Mouse (Mus musculus) fibroblast of lung, adult 2 months (primary cell): ENCODE measurements around the gene Hsh2d.
A peak's percentile ranks its signal among the peaks of the same experiment; 100 is the strongest.

Source experiments
- DNase-seq: peaks from one replicate; pipeline ENCODE4 v3.0.0-alpha.2; 2011; ENCODE audit warnings: low read depth

Hsh2d gene

DNA sequence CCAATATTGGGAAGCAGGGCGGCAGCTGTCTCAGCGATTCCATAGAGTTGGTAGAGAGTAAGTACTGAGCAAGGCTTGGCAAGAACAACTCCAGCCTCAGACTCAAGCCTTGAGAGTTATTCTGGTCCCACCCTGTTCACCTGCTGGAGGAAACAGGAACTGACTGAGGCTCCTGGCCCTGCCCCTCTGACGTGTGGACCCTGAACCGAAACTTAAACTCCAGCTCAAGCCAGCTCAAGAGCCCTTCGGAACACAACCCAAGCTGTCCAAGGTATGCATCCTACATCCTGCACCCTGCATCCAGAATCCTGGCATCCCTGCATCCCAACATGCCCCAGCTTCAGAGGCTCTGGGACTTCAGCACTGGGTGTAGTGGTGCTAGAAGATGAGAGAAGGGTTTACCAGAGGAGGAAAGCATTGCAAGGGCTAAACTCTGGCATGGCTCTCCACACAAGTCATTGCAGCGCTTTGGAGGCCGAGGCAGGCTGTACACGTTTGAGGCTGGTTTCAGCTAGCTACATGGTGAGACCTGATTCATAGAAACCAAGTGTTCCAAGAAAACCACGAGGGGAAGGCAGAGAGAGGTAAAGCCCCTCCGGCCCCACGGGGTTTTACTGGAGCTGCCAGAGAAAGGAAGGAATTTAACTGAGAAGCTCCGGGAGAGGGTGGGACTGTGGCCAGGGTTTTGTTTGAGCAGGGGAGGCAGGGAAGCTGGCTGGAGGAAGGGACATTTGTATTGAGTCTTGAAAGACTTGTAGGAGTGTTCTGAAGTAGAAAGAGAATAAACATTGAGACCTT lies at the start of gene Hsh2d:
Gene Hsh2d (plus strand): TSS at position 222 of the 798 bp plus-strand sequence.
- no peak for DNase-seq

DNA sequence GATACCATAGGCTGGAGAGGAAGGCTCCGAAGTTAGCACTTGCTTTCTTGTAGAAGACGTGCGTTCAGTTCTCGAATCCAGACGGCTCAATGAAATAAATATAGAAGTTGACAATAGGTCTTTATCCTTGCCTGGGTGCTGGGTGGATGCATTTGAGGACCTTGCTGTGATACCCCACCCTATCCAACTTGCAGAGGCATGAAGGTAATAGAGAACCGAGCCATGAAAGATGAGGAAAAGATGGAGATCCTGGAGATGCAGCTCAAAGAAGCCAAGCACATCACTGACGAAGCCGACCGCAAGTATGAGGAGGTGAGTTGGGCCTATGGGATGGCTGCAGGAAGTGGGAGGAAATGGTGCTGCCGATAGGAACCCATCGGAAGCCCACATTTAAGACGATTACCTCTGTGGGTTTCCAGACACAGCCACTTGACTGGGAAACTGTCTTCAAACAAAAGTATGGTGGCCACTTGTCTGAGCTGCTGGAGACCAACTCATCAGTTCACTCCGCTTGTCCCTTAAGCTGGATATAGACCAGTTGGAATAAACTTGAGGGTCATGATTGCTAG lies 46.1 kb upstream of the Hsh2d start:
- DNase-seq, result no peak

DNA sequence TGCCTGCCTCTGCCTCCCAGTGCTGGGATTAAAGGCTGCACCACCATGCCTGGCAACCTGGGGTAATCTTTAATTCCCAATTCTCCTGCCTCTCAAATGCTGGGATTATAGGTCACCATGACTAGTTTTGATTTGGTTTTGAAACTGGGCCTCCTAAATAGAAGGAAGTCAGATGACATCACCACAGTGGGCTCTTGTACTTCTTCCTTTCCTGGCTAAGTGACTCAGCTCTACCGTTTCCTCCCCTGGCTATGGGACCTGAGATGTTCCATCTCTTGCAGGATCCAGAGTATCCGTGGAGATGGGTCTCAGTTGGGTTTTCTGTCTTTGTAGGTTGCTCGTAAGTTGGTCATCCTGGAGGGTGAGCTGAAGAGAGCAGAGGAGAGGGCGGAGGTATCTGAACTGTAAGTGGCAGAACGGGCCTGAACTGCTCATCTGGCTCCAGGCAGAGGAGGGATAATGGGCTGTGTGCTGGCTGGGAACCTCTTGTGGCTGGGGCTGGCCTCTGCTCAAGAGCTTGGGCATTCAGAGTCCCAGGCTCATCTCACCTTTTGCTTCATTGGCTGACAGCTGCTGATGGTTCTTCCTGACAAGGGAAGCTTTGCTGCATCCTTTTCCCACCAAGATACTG lies 45.0 kb upstream of the Hsh2d start:
- DNase-seq, result no peak

DNA sequence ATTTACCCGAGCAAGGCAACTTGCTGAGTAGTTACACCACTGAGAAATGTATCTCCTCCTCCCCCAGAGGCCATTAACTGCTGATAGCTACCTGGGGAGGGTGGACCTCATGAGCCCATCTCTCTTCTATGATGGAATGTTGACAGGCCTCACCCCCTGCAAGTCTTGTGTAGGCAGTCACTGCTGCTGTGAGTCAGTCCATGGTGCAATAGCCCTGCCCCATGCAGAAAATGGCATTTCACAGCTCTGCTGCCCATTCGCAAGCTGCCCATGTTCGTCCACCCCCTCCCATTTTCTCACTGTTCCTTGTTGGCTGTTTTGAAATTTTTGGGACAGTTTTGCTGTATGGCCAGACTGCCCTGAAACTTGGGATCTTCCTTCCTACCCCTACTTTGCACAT lies 43.9 kb upstream of the Hsh2d start:
- DNase-seq, result no peak

DNA sequence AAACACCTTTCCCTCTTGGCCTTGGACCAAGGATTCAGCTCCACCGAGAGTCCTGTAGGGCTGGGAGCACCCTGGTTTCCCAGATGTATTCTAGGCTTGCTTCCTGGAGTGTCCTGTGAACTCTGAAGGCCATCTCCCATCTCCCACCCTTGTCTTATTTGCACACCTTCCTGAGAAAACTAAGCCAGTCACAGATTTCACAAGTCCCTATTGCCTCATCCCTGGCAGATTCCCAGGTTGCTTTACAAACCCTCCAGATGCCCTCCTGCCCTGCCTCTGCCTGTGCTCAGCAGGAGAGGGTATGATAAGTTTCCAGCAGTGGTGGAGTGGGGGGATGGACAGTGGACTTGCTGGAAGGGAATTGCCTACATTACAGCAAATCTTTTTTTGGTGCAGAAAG lies 43.4 kb upstream of the Hsh2d start:
- DNase-seq, result peak; percentile 75

DNA sequence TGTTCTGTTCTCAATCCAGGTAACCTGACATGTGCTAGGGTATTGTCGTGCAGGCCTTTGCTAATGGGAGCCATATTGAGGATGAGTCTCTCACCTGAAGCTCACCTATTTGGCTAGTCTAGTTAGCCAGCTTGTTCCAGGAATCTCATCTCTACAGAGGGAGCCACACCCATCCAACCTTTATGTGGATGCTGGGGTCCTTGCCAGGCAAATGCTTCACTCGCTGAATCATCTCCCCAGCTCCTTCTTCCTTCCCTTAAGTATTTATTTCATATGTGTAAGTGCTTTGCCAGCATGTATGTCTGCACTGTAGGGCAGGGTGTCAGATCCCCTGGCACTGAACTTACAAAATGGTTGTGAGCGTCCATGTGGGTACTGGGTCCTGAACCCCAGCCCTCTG lies 42.9 kb upstream of the Hsh2d start:
- DNase-seq, result no peak

DNA sequence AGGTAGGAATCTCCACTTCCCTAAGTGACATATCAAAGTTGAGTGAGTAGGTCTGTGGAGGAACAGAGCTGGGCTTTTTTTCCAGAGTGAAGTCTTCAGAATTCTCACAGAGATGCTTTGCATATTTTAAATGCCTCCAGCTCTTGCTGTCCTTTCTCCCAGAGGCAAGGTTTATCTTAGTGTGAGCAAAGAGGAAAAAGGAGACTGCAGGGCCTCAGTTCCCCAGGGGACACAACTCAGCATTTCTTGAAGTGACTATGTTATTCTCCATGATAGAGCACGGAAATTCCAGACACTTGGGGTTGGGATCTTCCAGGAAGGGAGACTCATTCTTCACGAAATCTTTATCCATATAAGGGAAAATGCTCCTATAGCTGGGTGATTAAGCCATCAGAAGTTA lies 42.2 kb upstream of the Hsh2d start:
- DNase-seq, result no peak

DNA sequence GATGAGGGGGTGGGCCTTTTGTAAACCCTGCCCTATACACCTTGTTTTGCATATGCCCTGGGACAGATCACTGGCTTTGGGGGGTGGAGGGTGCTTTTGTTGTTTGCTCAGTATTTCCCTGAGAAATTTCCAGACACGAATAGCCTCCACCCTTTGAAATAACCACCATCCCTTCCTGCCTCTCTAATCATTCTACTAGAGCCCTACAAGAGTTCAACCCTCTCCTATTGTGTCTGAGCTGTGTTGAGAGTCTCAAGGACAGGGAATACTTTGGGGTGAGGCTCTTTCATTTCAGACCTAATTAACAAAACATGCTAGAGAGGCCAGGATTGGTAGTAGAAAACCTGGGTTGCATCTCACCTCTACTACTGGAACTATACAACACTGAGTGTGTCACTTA lies 40.4 kb upstream of the Hsh2d start:
- no peak for DNase-seq

DNA sequence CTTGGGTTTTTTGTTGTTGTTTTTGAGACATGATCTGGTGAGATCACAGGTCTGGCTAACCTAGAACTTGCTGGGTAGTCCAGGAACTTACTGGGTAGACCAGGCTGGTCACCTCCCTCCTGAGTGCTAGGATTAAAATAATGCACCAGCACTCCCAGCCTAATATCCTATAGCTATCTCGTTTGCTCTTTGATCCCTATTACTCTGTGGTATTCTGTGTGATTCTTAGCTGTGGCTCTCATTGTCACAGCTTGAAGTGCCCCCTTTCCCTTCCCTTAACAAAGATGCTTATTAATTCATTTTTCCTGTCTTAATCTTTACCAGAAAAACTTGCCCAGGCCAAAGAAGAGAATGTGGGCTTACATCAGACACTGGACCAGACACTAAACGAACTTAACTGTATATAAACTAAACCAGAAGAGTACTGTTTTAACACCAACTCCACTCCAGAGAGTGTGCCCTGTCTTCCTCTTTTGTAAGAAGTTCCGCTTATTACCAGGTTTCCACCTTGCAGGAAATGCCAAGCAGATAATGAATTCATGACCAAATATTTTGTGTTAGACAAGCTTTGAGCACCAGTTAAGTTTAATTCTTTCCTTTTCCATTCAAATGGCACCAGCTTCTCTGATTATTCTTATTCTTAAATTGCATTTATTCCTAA lies 37.9 kb upstream of the Hsh2d start:
- no peak for DNase-seq

DNA sequence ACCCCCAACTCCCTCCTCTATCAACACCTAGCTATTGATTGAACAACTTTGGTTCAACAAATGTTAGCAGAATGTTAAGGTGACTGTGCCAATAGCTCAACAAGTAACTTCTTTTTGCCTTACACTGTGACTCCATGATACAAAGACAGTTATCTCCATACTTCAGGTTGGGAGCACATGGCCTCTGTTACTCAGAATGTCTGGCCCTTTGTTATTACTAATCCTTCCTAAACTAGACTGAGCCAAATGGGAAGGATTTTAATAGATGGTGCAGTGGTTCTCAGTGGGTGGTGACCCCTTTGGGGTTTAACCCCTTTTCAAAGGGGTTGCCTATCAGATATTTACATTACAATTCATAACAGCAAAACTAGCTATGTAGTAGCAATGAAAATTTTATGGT lies 36.1 kb upstream of the Hsh2d start:
- no peak for DNase-seq

DNA sequence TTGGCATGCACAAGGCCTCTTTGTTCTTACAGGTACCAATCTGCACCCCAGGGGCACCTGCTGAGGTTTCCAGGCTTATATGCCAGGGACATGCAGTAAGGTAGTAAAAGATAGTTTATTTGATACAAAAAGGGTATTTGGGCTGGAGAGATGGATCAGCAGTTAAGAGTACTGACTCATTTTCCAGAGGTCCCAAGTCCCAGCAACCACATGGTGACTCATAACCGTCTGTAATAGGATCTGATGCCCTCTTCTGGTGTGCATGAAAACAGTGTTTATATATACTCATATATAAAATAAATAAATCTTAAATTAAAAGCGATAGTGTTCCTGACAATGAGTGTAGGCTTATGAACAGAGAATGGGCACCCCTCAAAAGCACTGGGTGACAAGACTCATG lies 31.3 kb upstream of the Hsh2d start:
- DNase-seq, result peak; percentile 29

DNA sequence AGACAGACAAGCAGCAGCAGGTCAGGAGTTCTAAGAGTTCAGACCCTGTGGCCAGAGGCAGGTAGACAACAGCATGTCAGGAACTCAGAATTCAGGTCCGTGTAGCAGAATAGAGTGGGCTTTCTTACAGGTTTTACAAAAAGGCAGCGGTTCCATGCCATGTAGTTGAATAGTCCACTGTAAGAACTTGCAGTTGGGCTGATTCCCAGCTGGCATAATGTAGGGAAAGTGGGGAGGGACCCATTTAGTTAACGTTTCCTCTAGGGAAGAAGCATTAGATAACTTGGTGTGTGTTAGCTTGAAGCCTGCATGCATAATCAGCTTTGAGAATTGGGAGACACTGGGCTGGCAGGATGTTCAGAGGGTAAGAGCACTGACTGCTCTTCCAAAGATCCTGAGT lies 30.7 kb upstream of the Hsh2d start:
- DNase-seq, result no peak

DNA sequence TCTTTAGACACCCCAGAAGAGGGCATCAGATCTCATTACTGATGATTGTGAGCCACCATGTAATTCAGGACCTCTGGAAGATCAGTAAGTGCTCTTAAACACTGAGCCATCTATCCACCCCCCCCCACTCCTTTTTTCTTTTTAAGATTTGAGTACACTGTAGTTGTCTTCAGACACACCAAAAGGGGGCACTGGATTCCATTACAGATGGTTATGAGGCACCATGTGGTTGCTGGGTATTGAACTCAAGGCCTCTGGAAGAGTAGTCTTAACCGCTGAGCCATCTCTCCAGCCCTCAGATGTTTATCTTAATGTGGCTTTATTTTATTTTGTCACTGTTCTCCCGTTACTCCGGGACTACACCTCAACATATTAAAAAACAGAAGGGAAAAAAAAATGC lies 29.4 kb upstream of the Hsh2d start:
- DNase-seq, result no peak

DNA sequence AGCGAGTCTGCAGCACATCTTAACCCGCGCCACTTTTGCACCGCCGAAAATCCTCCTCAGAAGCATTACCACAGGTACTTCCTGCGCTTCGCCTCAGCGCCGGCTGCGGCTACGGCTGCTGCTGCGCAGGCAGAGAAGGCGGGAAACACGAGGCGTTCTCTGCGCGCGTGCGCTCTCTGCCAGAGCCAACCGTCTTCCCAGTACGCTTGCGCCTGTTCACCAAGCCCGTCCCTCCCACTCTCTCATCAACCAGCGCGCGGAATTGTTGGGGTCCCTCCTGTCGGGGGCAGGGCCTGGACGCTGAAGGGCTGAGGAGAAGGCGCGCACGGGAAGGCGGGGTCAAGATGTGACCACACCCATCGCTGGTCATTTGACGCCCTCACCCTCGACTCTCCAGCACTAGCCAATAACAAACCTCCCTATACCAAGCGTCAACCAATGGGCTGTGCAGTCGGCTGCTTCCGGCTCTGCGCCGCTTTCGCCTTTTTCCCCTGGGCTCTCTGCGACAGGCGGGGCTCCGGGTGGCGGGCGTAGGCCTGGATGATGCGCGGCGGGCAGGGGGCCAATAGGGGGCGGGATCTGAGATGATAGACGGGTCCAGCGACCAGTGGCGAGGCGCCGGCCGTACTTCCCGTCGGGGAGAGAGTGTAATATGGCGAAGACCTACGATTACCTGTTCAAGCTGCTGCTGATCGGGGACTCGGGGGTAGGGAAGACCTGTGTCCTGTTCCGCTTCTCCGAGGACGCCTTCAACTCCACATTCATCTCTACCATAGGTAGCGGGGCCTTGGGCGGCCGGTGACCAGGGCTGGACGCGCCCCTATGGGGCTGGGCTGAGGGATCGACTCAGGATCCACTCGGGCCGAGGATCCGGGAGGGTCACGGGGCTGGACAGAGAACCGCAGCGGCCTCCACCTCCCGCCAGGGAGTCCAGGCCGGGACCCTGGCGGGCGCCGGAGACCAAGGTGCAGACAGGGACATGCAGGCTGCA lies 28.4 kb upstream of the Hsh2d start, which contains the start of gene Rab8a:
Gene Rab8a (plus strand): TSS at position 494 of the 991 bp plus-strand sequence.
- DNase-seq, result peak; percentile 100

DNA sequence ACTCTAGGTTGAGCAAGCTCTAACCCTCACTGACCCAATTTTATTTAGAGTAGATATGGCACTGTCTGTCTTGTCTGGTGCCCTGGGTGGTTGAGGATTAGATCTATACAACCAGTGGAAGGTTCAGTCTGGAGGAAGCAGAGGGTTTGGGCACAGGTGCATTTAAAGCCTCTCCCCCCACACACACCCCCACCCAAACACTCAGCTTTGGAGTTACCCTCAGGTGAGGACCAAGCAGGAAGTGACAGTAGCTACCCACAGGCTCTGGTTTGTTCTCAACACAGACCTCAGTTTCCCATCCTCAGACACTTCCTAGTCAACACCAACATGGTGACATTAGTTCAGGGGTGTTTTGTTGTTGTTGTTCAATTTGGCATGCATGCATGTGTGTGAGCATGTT lies 26.6 kb upstream of the Hsh2d start:
- no peak for DNase-seq

DNA sequence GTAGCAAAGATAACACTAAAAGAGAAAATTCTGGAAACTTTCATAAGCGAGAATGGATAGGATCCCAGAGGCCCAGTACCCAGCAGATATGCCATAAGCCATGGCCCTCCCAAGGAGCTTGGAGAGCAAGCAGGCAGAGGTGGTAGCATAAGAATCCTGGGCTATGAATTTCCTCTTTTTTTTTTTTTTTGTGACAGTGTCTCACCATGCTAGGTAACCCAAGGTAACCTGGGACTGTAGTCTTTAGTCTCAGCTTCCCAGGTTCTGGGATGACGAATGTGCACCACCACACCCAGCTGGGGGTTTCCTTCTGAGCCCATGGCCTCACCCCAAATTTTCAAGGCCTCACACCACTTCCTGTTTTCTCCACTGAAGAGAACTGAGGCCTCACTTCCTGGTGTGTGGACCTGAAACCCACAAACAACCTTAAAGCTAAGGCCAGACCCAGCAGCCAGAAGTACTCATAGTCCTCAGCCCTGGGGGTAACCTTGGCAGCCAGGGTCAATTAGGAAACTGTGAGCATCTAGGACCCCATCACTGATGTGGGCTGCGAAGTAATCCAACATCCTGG lies 20.3 kb upstream of the Hsh2d start:
- no peak for DNase-seq

DNA sequence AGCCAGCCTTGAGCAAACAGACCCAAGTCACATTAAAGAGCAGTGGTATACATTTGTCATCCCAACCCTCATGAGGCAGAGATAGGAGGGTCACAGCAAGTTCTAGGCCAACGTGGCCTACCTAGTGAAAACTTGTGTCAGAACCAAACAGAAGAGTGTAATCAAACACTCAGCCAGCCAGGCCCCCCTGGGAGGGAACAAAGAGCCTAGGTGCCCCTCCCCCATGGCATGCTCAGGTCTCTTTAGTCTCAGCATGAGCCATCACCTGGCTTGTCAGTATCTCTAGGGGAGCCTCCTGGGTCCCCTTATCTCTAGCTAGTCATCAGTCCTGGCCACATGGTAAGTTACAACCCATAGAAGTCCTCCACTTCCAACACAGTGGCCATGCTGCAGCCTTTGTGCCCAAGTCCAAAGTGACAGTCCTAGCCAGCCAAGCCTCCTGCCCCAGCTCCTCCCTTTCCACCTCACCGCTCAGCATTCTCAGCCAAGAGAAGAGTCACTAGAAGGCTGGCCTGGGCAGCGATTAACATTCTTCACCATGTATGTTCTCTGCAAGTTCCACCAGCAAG lies 19.7 kb upstream of the Hsh2d start:
- DNase-seq, result no peak

DNA sequence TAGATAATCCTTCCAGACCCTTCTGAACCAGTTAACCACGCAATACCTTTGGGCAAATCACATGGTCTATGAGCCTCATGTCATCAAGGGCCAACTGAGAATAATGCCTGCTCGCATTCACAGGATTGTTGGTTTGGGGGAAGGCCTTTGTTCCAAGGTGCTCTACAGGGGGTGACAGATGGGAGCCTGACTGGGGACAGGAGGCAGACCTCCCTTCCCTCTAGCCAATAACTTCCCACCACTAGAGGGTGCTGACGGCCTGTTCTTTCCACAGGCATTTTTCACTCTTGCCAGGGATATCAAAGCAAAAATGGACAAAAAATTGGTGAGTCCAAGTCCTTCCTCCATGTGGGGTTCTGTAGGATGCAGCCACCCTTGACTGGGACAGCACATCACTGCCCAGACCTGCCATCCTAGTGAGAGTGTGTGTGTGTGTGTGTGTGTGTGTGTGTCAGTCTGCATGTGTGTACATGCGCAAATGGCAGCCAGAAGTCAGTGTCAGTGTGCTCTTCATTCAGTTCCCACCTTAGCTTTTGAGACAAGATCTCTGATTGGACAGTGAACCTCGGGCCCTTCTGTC lies 12.0 kb upstream of the Hsh2d start:
- DNase-seq, result peak; percentile 33

DNA sequence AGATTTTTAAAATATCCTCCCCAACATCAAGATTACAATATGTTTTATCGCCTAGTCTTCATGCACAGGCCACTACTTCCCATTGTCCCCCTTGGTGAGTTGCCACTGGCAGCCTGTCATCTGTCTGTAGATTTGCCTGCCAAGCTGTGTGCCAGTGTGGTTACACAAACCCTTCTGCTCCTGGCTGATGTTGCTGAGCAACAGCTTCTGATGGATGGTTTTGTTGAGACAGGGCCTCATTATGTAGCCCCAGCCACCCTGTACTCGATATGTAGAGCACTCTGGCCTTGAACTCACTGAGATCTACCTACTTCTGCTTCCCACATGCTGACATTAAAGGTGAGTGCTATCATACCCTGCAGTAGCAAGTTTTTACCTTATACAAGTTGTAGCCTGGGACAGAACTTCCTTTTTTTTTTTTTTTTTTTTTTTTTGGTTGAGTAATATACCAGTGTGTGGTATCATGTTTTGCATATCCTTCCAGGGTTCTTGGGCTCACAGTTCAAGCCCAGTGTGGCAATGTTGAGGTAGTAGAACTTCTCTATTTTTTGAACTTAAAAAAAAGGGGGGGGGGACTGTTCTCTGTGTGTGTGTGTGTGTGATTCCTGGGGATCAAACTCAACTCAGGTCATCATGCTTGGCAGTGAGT lies 5.8 kb upstream of the Hsh2d start:
- DNase-seq, result no peak

DNA sequence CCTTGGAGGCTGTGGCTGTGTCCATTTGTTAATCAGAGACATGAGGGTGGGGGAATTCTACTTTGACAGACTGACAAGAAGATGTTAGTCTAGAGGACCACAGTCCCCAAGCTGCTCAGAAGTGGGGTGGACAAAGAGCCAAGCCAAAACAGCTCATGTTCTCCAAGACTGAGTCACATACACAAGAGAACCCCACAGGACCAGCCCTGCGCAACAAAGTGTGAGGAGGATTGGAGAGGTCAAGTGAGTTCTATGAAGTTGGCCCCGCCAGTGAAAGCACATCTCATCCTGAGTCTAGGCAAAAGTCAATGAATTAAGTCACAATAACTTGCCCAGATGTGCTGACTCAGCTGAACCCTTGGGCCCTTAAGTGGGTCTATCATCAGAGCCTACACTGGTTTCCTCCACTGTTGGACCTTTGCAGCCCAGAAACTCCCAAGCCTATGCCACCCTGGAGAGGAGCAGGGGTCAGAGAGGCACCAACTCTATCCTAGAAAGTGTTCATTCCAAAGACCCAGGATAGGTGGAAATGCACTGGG lies 1.6 kb upstream of the Hsh2d start:
- DNase-seq, result no peak
